Mouse (Mus musculus) left cerebral cortex, postnatal 4 days (tissue): ENCODE results near the gene Prep. TPM values are rescaled to one million over a fixed set of nuclear protein-coding genes. Genes with fewer than 3 reads are reported as not detected.

Experiments used
- DNase-seq: peaks from one replicate; pipeline ENCODE4 v3.0.0-alpha.2; 2022
- intact Hi-C: fragments of 180-260 bp; cut with DNase I; formaldehyde crosslinking; loops from one replicate; pipeline ENCODE4 v1.15.1; 2025
- total RNA-seq, 2 experiments: library from RNA; stranded (reverse); gene quantifications; 2 replicates each; pipeline ENCODE4 v1.2.3; 2021

Prep gene
- total RNA-seq: 10 to 100 TPM; 22.9 to 23.8 TPM

DNA sequence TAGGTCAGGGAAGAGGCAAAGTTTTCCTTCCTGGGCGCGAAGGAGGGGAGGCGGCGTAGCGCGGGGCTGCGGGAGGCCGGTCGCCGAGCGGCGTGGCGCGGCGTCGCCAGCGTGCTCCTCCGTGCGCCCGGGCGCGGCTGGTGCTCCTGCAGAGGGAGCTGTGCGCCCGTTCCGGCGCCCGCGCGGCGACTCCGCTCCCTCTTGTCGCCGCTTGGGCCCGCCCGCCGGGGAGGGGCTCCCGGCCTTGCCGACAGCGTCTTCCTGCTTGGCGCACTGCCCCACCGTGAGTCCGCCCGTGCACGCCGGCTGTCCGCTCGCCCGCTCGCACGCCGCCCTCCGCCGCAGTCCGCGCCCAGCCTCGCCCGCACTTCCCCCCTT, at the start of gene Prep:
TSS of gene Prep (plus strand) at position 273 of the 378 bp plus-strand sequence.
- DNase-seq: peak; percentile 94
- intact Hi-C loops: no loop called here

DNA sequence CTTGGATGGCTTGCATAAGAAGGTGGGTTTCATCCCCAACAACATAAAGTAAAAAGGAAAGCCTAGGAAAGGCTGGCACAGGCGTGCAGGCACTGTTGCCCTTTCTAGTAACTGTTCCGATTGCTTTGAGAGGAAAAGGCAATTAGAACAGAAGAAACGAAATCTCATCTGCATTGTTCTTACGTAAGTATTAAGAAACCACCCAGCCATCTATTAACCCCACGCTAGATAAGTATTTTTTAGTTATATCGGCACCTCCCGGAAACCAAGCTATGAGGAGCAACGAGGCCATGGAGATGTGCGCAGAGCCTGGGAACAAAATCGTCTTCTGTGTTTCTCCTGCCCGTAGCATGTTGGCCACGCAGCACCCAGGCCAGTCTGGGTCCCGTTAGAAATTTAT, 49.7 kb upstream of the Prep start:
- no peak for DNase-seq
- intact Hi-C loops: no loop called here

DNA sequence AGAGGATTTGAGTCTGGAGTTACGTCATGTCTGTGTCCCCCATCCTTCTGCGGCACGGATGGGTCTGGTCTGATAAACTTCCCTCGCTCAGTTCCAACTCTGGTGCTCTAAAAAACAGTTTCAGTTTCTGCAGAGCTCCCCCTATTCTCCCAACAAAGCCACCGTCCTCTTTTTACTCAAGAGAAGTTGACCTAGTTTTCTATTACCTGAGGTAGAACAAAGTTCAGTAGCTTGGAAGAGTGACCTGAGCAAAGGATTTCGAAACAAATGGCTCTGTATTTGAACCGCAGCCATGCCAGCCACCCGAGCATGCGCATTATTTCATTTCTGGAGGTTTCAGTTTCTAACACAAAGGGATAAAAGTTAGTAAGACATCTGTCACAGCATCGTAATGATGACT, 49.2 kb upstream of the Prep start:
- intact Hi-C loops: no loop called here
- DNase-seq: no peak

DNA sequence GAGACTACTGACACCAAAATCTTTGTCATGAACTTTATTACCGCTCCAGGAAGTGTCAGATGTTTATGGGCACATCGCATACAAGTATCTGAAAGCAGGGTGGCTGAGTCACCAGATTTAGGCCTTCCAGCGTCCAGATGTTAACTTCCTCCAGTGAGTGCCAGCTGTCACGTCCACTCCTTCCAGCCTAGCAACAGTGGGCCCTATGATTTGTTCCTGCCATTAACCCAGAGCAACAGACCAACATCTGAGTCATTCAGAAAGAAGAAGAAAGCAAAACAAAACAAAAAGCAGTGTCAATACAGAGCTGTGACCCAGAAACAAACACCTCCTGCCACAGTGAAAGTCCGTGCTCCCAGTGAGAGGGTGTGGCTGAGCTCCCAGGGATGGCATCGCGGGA, 47.6 kb upstream of the Prep start:
- intact Hi-C loops: no loop called here
- DNase-seq: no peak

DNA sequence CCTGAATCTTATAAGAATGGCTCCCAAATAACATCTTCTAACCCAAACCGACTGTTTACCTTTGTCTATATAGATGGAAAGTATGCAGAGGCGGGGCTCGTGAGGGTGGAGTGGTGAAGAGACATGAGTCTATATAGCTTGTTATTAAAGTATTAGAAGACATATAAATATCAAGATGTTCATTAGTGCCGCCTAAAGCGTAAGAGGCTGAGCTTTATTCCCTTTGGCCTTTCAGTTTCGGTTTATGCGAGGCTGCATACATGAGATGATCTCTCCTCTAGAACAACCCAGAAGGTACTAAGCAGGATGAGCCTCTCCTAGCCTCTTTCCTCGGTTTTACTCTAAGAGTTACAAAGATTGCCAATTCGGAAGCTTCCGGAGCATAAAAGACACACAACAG, 47.2 kb upstream of the Prep start:
- intact Hi-C loops: no loop called here

DNA sequence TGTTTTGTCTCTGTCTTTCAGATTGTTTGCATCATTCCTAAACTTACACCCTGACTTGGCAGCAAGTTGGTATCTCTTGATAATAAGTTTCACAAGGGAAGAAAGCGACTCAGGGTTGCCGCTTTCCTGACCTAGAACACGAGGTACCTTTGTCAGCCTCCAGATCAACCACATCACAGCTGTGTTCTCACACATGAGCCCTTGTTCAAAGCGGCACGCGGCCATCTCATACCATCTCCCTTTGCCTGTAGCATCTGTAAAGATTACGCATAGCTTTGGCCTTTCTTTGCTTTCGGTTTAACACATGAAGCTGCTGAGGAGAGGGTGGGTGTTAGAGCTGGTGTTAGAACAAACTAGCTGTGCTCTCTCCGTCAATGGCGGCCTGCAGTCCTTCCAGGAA, 46.7 kb upstream of the Prep start:
- intact Hi-C loops: no loop called here
- no peak for DNase-seq

More for the DNA sequence above, 47.2 kb upstream of the Prep start:
- no peak for DNase-seq

DNA sequence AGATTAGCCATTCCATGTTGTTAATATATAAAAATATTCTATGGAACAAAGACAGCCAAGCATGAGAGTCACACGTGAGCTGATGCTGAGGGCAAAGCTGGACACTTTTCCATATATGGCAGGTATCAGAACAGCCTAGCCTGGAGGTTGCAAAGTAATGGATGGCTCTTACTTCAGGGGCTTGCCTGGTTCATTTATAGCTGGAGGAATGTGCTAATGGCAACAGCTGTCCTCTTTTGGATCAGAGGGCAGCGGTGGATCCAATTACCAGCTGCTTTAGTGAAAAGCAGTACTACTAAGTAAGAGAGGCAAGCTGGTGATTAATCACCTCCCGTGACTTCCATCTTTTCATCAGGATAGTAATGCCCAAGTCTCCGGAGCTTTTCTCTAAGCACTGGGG, 41.8 kb upstream of the Prep start:
- intact Hi-C loops: no loop called here
- DNase-seq: no peak

DNA sequence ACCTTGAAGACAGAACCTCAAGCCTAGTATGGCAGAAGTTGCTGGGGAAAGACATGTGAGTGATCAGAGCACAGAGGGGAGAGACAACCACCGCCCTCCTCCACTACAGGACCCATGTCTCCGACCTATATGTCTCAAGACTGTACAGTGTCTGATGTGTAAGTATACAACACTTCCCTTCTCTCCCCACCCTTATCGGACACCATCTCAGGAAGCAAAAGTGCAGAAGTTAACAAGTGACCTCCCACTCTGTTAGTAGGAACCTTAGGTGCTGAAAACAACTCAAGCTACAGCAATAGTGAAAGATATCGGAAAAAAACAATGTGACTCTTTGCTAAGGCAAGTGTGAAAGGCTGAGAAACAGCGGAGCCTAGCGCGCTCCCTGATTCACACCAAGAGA, 40.1 kb upstream of the Prep start:
- DNase-seq: no peak
- intact Hi-C loops: no loop called here

DNA sequence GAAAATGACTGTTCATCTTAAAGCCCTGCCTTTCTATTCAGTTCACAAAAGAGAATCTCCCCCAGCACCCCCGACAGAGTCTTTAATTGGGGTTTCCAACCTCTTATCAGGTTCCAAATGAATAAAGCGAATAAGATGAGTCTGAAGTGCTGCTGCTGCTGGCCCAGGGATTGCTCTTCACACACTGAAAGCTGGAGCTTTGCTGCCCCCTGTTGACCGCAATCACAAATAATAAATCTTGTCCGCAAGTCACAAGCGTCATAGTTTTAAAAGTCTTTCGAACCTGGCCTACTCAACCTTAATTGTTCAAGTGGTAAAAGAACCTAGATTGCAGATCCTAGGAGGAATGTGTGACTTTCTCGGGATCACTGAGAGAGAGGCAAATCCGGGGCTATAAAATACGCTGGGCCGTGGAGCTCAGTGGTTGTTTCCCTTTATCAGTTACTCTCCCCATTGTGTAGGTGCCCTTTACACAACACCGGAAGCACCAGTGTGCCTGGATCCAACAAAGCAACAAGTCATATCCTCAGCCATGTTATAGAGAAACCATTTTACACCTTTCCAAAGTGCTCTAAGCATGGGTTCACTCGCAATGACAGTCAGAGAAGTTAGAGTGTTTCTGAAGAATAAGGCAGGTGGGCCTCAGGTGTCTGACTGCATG, 21.6 kb upstream of the Prep start:
- DNase-seq: peak; percentile 80
- intact Hi-C loops: loop anchor here (2.0 to 10.0 kb wide), 3 partner anchors 721 to 1091 kb away; no protein-coding TSS in a partner anchor

DNA sequence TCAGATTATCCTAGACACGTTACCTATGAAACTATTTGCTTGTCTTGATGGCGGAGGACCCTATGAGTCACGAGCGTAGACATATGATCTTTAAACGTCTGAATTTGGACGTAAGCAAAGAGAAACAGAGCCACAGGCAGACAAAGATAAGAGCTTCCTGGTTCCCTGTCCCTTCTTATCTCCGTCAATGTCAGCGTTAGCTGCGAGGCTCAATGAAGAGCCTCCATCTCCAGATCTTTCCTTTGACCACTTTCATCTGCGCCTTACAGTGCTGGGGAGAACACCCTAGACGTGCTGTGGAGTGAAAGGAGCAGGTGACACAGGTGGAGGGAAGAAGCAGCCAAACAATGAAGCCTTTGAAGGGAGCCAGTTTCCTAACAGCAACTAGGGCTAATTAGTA, 18.8 kb upstream of the Prep start:
- intact Hi-C loops: loop anchor here (10.0 kb wide), 2 partner anchors 723 to 1093 kb away; no protein-coding TSS in a partner anchor
- no peak for DNase-seq

DNA sequence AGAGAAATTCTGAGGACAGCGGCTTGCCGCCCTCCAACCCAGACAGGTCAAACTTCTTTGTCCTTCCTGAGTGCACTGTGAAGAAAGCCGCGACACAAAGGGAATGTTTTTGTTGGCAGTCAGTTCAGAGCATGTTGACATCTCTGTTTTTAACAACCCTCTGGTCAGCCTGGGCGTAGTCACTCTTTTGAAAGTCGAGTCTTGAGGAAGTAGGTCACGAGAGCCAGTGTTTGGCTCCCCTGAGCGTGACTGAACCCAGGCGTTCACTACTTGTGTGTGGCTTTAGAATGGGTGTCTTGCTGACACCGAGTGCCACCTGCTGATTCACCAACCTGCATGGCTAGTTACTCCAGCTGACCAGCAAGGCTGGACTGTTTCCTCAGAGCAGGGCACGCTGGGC, 18.4 kb upstream of the Prep start:
- DNase-seq: no peak
- intact Hi-C loops: loop anchor here (10.0 kb wide), 2 partner anchors 724 to 1094 kb away; no protein-coding TSS in a partner anchor

DNA sequence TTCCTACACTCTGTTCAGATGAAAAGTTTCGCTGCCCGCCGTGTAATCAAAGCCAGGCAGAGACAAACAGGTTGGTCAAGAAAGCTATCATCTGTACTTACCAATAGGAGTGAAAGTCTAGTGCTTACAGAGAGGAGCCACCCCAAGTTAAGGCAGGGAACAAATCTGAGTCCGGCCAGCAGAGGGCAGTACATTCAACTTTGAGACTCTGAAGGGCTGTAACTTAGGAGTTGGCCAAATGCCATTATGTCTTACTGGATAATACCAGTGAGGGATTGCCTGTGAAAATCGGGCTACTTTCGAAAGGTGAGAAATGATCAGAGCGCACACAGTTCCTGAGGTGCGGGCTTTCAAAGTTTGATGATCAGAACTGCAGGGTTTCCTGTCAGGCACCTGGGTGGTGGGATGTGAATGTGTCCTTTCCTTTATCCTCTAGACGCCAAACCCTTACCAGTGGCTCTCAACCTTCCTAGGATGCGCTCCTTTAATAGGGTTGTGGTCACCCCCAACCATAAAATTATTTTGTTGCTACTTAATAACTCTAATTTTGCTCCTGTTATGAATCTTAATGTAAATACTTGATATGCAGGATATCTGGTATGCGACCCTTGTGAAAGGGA, 15.8 kb upstream of the Prep start:
- peak; percentile 72 for DNase-seq
- intact Hi-C loops: no loop called here

DNA sequence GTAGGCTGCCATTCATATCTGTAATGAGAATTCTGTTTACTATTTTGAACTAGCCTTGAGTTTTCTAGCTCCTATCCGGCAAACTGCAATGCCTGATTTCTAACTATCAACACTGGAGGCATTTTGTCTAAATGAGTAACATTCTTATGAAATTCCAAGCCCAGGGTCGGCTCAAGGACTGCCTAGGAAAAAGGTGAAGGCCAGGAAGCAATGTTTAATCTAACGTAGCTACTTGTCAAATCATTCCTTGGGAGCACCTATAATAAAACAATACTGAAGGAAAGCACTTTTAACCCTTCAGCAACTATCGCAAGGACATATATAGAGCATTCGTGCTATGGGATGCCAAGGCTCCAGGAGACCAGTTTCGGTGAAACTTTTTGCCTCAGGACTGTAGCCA, 8.6 kb upstream of the Prep start:
- no peak for DNase-seq
- intact Hi-C loops: no loop called here

DNA sequence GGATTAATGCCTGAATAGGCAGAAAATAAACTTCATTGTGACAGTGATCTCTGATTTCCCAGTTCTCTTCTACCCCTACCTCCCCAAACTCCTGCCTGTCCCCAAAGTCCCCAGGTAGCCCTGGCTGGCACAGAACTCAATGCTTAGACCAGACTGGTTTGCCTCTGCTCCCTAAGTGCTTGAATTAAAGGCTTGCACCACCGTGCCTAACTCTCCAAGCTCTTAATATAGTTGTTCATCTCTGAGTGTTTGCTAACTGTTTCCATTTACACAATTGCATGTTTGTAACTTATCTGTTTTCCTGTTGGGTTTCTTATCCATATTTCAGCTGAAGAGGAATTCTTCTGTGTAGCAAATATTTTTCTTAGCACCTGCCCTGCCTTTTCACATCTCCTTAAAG, 6.2 kb upstream of the Prep start:
- intact Hi-C loops: no loop called here
- DNase-seq: no peak

DNA sequence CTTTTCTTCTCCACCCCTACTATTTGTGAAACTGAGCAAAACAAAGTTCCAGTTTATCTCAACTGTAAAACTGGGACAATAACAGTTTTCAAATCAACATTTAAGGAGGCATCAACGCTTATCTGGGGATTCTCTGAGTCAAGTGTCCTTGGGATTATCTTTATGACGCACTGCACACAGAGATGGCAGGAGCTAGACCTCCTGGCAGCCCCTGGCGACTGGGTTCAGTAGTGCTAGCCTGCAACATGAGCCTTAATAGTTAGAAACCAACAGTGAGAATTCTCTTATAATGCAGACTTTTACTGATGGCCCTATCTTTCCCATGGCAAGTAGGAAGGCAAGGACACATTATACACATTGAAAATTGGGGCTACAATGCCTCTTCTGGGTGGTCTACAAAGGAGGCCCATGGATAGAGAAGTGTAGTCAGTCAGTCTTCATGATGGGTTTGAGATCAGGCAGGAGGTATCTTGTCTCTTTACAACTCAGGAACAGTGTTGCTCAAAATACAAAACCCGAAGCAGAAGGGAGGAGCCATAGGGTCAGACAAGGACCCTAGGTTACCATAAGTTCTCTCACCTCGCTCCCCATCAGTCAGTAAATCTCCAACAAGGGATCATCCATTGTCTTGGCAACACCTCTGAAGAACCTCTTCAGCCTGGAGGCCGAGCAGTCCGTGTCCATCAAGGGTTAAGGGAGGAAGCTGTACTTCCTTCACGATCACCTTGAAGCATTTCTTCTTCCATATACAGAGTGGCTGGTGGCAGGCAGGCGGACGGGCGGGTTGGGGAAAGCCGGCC, 672 bp upstream of the Prep start:
- intact Hi-C loops: no loop called here
- DNase-seq: peak; percentile 28

DNA sequence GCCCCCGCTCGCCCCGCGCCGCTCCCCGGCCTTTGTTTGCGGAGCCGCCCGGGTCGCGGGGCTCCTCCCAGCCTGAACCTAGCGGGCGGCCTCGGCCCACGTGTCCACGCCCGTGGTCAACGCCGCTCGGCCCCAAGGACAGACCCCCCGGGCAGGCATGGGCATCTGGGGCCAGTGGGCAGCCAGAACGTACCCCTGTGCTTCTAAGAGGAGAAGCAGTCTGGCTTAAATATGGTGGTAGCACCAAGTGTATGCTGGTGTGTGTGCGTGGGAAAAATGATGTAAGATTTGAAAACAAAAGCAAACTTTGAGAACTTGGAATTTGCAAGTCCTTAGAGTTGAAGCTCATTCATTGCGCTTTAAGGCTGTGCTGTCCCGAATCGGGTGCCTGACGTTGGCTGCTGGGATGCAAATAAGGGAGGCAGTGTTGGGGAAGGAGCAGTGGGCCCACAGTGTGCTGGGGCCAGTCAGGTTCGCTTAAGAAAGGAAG, 478 bp downstream of the Prep start:
- peak; percentile 11 for DNase-seq
- intact Hi-C loops: no loop called here

DNA sequence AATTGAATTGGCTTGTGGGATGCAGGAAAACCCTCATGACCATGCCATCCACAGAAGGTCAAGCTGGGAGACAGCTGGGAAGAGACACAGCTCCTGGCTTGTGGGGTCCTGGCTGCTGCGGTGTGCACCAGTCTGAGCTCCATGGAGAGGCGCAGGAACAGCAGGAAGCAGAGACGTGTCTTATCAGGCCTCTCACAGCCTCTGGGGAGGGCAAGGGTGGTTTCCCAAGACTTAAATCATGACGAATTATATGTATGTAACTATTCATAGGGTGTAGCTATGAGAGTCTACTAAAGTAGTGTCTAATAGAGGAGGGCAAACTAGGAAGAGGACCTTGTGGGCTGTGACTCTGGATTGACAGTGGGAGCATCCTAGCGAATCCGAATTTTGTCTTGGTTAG, 2.6 kb downstream of the Prep start:
- no peak for DNase-seq
- intact Hi-C loops: no loop called here

DNA sequence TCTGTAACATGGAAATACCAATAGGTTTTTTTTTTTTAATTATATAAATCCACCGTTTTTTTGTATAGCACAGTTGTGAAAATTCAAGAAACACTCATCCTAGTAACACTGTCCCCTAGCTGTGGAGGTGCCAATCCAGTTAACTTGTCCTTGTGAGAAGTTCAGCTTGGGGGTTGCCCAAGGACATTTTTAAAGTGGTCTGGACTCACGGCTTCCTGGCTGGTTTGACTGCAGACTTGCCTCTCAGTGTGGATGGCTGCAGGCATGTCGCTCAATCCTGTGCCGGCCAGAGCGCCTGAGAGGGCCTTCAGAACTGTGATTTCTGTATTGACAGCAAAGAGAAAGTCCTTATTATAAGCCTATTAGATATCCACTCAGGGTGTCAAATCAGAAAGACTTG, 3.4 kb downstream of the Prep start:
- intact Hi-C loops: no loop called here
- no peak for DNase-seq

DNA sequence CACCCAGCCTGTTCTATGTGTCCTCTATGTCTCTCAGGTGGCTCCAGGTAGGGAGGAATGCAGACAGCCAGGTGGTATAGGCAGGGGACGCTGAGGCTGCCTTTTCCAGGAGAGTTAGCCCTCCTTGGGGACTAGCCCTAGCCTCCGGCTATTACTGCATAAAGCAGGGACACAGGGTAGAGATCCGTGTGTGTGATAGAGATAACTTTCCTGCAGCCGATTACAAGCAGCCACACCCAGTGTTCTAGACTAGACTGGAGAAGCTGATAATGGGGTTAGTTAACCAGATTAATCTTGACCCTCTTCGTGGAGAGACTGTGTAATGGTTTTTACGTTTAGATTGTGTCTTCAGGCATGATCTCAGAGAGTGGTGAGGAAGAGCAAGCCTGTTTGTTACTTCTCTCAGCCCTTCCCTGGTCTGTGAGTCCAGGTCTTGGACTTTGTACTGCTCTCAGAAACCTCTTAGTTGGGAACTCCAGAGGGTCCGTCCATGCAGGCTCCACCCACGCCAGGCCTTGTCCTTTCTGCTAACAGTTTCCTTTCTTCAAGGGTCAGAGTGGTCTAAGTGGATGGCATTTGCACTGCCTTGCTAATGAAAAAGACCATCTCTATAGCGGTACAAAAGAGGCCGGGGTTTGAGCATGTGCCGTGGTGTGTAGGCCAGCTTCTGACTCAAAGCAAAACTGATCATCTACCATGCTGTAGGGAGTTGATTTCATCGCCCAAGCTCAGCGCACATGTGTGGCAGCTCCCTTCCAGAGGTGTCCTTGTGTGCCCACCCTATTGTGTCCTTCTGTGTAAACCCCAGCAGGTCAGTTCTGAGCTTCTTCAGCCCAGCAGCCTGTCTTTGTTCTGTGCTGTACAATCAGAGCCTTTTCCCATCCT, 4.2 kb downstream of the Prep start:
- intact Hi-C loops: no loop called here
- DNase-seq: no peak

DNA sequence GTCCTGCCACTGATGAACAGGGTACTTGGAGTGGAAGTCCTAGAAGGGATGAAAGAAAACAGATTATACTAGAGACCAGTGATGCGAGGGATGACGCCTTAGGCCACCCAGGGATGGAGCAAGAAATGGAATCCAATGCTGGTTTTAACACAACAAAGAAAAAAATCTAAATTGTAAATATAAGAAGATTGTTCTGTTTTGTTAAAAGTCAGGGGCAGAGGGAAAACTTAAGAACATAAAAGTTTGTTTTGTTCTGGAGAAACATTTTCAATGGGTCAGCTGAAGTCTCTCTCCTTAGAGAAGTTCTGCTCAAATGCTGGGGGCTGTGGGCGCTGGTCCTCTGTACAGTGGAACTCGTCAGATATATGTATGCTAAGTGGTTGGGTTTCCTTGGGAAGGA, 5.3 kb downstream of the Prep start:
- no peak for DNase-seq
- intact Hi-C loops: no loop called here

DNA sequence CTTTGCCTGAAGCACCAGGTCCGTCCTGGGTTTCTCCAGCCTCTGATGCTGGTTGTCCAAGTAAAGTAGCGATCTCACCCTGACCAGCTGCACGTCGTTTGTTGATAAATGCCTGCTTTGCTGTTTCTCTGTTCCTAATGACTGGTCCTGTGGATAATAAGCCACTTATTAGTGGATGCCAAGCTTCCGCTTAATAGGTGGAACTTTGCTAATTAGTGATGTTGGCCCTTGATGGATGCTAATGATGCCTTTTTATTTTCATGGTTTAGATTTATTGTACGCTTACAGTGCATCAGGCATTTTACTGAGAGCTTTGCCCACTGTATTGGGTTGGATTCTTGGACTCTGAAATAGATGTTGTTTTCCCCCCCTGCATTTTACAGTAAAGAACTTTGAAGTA, 7.5 kb downstream of the Prep start:
- intact Hi-C loops: no loop called here
- DNase-seq: no peak
